Mouse (Mus musculus) frontal cortex, postnatal 14 days (tissue): ENCODE measurements around the gene Tigit.

ENCODE experiments used
- DNase-seq, 2 experiments: peaks; one replicate each; pipeline ENCODE4 v3.0.0; 2022; ENCODE audit warnings: low spot score in 2 of 2

Tigit gene

GRCm38 (mm10) chr16:43668294-43668693 lies 4.3 kb upstream of the Tigit start:
- DNase-seq: no peak

- DNase-seq: no peak
Measured at GRCm38 (mm10) chr16:43664861-43665260, 915 bp upstream of the Tigit start.

- DNase-seq: no peak
Measured at GRCm38 (mm10) chr16:43662124-43663004, 1.6 kb downstream of the Tigit start.

- no peak for DNase-seq
Measured at GRCm38 (mm10) chr16:43661576-43661975, 2.4 kb downstream of the Tigit start.

GRCm38 (mm10) chr16:43655183-43655787 lies 8.7 kb downstream of the Tigit start:
- no peak for DNase-seq

GRCm38 (mm10) chr16:43654269-43654668 lies 9.7 kb downstream of the Tigit start:
- no peak for DNase-seq

GRCm38 (mm10) chr16:43653288-43653687 lies 10.7 kb downstream of the Tigit start:
- DNase-seq: no peak

GRCm38 (mm10) chr16:43650355-43651080 lies 13.4 kb downstream of the Tigit start:
- no peak for DNase-seq

- no peak for DNase-seq
Measured at GRCm38 (mm10) chr16:43647641-43648040, 16.3 kb downstream of the Tigit start.

- DNase-seq: no peak
Measured at GRCm38 (mm10) chr16:43646943-43647342, 17.0 kb downstream of the Tigit start.

GRCm38 (mm10) chr16:43645879-43646278 lies 18.1 kb downstream of the Tigit start:
- no peak for DNase-seq

GRCm38 (mm10) chr16:43641230-43641629 lies 22.7 kb downstream of the Tigit start:
- DNase-seq: no peak

GRCm38 (mm10) chr16:43638406-43639049 lies 25.4 kb downstream of the Tigit start:
- no peak for DNase-seq

GRCm38 (mm10) chr16:43637241-43637640 lies 26.7 kb downstream of the Tigit start:
- DNase-seq: no peak

GRCm38 (mm10) chr16:43634037-43634436 lies 29.9 kb downstream of the Tigit start:
- no peak for DNase-seq

- DNase-seq: no peak
Measured at GRCm38 (mm10) chr16:43631758-43632157, 32.2 kb downstream of the Tigit start.

- DNase-seq: no peak
Measured at GRCm38 (mm10) chr16:43628662-43629061, 35.3 kb downstream of the Tigit start.

GRCm38 (mm10) chr16:43625956-43626355 lies 38.0 kb downstream of the Tigit start:
- no peak for DNase-seq

- no peak for DNase-seq
Measured at GRCm38 (mm10) chr16:43625289-43625688, 38.7 kb downstream of the Tigit start.

GRCm38 (mm10) chr16:43624876-43625275 lies 39.1 kb downstream of the Tigit start:
- no peak for DNase-seq

GRCm38 (mm10) chr16:43623315-43624000 lies 40.5 kb downstream of the Tigit start:
- DNase-seq: no peak
